In the genomic region with DNA sequence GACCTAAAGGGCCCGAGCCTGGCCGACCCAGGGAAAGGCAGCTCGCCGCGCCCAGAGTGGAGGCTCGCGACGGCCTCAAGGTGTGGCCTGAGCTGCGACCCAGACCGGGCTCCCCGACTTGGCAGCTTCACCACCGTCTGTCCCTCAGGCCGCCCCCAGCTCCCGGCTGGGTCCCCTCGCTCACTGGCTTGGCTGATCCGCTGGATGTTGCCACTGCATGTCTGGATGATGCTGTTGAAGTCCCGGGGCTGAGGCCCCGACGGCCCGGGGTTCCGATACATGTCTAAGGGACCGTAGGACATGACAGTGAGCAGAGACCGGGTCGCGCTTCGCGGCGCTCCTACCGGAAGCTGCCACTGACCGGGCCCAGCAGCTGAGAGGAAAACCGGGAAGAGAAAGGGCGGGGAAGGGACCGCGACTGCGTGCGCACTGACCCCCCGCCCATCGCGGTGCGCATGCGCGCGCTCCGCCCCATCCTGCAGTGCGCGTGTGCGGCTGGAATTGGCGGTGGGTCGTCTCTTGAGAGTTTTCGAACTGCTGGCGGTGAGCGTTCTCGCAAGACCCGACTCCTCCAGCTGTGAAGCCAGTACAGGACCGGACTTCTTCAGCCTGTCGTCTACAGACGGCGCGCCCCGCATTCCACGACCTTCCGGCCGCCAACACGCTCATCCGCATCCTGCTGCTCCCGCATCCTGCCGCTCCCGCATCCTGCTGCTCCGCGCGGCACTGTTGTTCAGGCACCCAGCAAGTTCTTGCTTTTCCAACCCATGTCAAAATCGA, we compare ENCODE assay signal across 8 mouse cellular contexts. TPM values are rescaled to one million over a fixed set of nuclear protein-coding genes. Genes with fewer than 3 reads are reported as not detected.
DNase-seq lines count a peak whose midpoint lies in the region; ATAC-seq and TF ChIP-seq lines count a peak whose summit lies in the region.

Stx12 (minus strand) TSS at position 446 of the 780 bp plus-strand sequence.

- TF ChIP-seq EP300 in heart, adult 2 months (IDR thresholded peaks at IDR 0.05; ENCODE audit: insufficient read depth, low read depth, low read length): peak; percentile 23; the same call in 1 of the 2 replicates

- peak within 1 kb of the TSS; percentile 94 for H3K9ac ChIP-seq in embryonic facial prominence, embryonic 13.5 days
- H3K9ac ChIP-seq in heart, adult 2 months (ENCODE audit: low read depth, low read length): peak within 1 kb of the TSS; percentile 88
- peak within 1 kb of the TSS; percentile 98 for H3K9ac ChIP-seq in limb, embryonic 13.5 days
- peak within 1 kb of the TSS; percentile 95 for H3K9ac ChIP-seq in midbrain, embryonic 16.5 days (ENCODE audit: low read depth, low read length)

- no peaks in the 10 kb centered on the region for H3K27me3 ChIP-seq in embryonic facial prominence, embryonic 13.5 days
- H3K27me3 ChIP-seq in heart, adult 2 months (ENCODE audit: control insufficient read depth, insufficient read depth, low read length): no peaks in the 10 kb centered on the region
- no peaks in the 10 kb centered on the region for H3K27me3 ChIP-seq in limb, embryonic 13.5 days
- no peaks in the 10 kb centered on the region for H3K27me3 ChIP-seq in midbrain, embryonic 16.5 days (ENCODE audit: control insufficient read depth, insufficient read depth, low read depth, low read length)

- intact Hi-C loops in heart, adult 2 months (cut with DNase I): loop anchor here (1.0 to 2.0 kb wide), 3 partner anchors 21 to 41 kb away; partner anchors contain the start of genes Fam76a and Ppp1r8

- peak within 1 kb of the TSS; percentile 71 for H3K4me2 ChIP-seq in embryonic facial prominence, embryonic 13.5 days
- H3K4me2 ChIP-seq in limb, embryonic 13.5 days (replicated peaks): peak within 1 kb of the TSS; percentile 91
- H3K4me2 ChIP-seq in midbrain, embryonic 16.5 days (ENCODE audit: low read length): peak within 1 kb of the TSS; percentile 66

- peaks cover 6% of the 10 kb centered on the region for H3K79me2 ChIP-seq in heart, adult 2 months (replicated peaks; ENCODE audit: control insufficient read depth, insufficient read depth, low read length)

- ATAC-seq in embryonic facial prominence, embryonic 13.5 days (ENCODE audit: insufficient number of reproducible peaks, insufficient read depth, low FRiP score, low TSS enrichment, low read depth): peak; percentile 79
- peak; percentile 90 for ATAC-seq in limb, embryonic 13.5 days (ENCODE audit: low FRiP score, low read depth)
- peak; percentile 94 for ATAC-seq in midbrain, embryonic 16.5 days

- peak within 1 kb of the TSS; percentile 94 for H3K4me3 ChIP-seq in embryonic facial prominence, embryonic 13.5 days
- H3K4me3 ChIP-seq in heart, adult 2 months: peak within 1 kb of the TSS; percentile 98
- H3K4me3 ChIP-seq in limb, embryonic 13.5 days: peak within 1 kb of the TSS; percentile 96
- H3K4me3 ChIP-seq in midbrain, embryonic 16.5 days (ENCODE audit: low read depth, low read length): peak within 1 kb of the TSS; percentile 98

- peak; percentile 96 for DNase-seq in 3134 (ENCODE audit: extremely low read depth, insufficient read length, low spot score)
- peak; percentile 92 to 95 for DNase-seq in adrenal gland, postnatal 36 days
- DNase-seq in heart, adult 2 months: peak; percentile 94
- DNase-seq in kidney, adult 8-10 months: peak; percentile 86 to 88
- peak; percentile 85 to 88 for DNase-seq in spleen, postnatal 10 days (ENCODE audit: low spot score in 2 of 2)

- peaks cover 17% of the 10 kb centered on the region for H3K4me1 ChIP-seq in embryonic facial prominence, embryonic 13.5 days
- peaks cover 10% of the 10 kb centered on the region for H3K4me1 ChIP-seq in heart, adult 2 months (ENCODE audit: control insufficient read depth, insufficient read depth, low read length)
- H3K4me1 ChIP-seq in limb, embryonic 13.5 days: peaks cover 24% of the 10 kb centered on the region
- H3K4me1 ChIP-seq in midbrain, embryonic 16.5 days (ENCODE audit: control insufficient read depth, insufficient read depth, low read length): peaks cover 27% of the 10 kb centered on the region

- peaks cover 14% of the 10 kb centered on the region for H3K36me3 ChIP-seq in embryonic facial prominence, embryonic 13.5 days
- H3K36me3 ChIP-seq in heart, adult 2 months (ENCODE audit: control insufficient read depth, insufficient read depth, low read length): peaks cover 9% of the 10 kb centered on the region
- H3K36me3 ChIP-seq in limb, embryonic 13.5 days: peaks cover 21% of the 10 kb centered on the region
- no peaks in the 10 kb centered on the region for H3K36me3 ChIP-seq in midbrain, embryonic 16.5 days (ENCODE audit: control insufficient read depth, insufficient read depth, low read length)

- peak; percentile 96 for TF ChIP-seq POLR2A in heart, adult 2 months (IDR thresholded peaks at IDR 0.05; ENCODE audit: insufficient read depth, low read depth, low read length)

- no peaks in the 10 kb centered on the region for H3K9me3 ChIP-seq in embryonic facial prominence, embryonic 13.5 days
- no peaks in the 10 kb centered on the region for H3K9me3 ChIP-seq in limb, embryonic 13.5 days
- no peaks in the 10 kb centered on the region for H3K9me3 ChIP-seq in midbrain, embryonic 16.5 days (replicated peaks; ENCODE audit: control insufficient read depth, low read length, poor library complexity, severe bottlenecking)

- peak within 1 kb of the TSS; percentile 84 for H3K27ac ChIP-seq in embryonic facial prominence, embryonic 13.5 days
- peak within 1 kb of the TSS; percentile 87 for H3K27ac ChIP-seq in heart, adult 2 months
- peak within 1 kb of the TSS; percentile 80 for H3K27ac ChIP-seq in limb, embryonic 13.5 days
- peak within 1 kb of the TSS; percentile 87 for H3K27ac ChIP-seq in midbrain, embryonic 16.5 days (ENCODE audit: low read length)

- under 1% methylated on average over 72 of the region's 72 CpGs for WGBS in embryonic facial prominence, embryonic 13.5 days
- under 1% methylated on average over 72 of the region's 72 CpGs for WGBS in heart, adult 2 months
- under 1% methylated on average over 72 of the region's 72 CpGs for WGBS in limb, embryonic 13.5 days
- under 1% methylated on average over 67 of the region's 72 CpGs for whole genome bisulfite sequencing in midbrain, embryonic 16.5 days

- no peak for TF ChIP-seq CTCF in heart, adult 2 months (IDR thresholded peaks at IDR 0.05)

RNA-seq across cellular contexts. Expression of gene Stx12, which starts in this region (rescaled TPM):
- 10 to 100 TPM; 60.9 to 64.1 TPM for total RNA-seq in adrenal gland, postnatal 36 days (2021)
- polyA plus RNA-seq in embryonic facial prominence, embryonic 13.5 days (2015; fragmentation: Nextera tagmentation; extraction: Ambion mirVana): 60.3 and 65.5 TPM in 2 replicates
- 10 to 100 TPM; 32.5 to 32.8 TPM for total RNA-seq in heart, adult 2 months (2021)
- 16.2 and 31.7 TPM in 2 replicates for polyA plus RNA-seq in heart, adult 2 months (2012; rRNA removed)
- polyA plus RNA-seq in limb, embryonic 13.5 days (2015; fragmentation: Nextera tagmentation; extraction: Ambion mirVana): 61.9 and 66.4 TPM in 2 replicates
- polyA plus RNA-seq in midbrain, embryonic 16.5 days (2015; fragmentation: Nextera tagmentation; extraction: Ambion mirVana): 174 and 177 TPM in 2 replicates

Comparison
In these comparisons a context has a peak if more than half of its experiments do, and no peak if none do; other contexts are left out.
1. Peak in every context shown above with its lines: DNase-seq, ATAC-seq, H3K4me3 ChIP-seq and H3K27ac ChIP-seq.